Mouse (Mus musculus): Measurements from ENCODE around the gene Hoxa9. TPM values are rescaled to one million over a fixed set of nuclear protein-coding genes. Genes with fewer than 3 reads are reported as not detected.

Gene Hoxa9
- polyA plus RNA-seq, 1 experiment from 2014 or later = 77.4 TPM

DNA sequence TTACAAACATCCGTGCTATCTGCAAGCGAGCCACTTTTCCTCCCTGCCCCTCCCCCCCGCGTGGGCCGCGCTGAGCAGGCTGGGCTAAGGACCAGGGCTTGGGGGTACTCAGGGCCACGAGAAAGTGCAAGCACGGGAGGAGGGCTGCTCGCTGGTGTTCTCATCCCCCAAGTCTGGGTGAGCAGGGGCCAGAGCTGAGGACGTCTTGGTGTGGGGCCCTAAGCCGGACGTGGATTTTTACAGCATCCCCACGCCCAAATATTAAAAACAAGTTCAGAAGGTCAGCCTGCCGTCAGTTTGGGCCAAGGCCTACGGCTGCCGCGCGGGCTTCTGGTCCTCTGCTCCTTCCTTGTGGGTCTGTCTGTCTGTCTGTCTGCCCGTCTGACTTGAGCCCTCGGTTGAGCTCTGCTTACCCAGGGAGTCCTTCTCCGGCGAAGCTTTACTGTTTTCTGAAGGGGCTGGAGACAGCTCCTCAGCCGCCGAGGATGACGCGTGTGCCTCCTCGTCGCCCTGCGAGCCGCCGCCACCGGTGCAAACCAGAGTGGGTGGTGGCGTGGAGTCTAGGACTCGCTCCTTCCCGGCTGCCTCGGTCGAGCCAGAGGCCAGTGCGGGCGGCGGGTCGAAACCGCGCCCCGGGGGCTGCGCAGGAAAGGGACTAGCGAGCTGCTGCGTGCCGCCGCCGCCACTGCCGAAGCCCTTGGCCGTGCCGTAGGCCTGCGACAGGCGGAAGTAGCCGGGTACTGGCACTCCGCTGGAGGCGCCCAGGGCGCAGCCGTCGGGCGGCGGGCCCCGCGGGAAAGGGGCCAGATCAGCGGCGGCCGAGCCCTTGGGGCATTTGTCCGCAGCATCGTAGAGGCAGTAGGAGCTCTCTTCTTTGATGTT is 2.9 kb upstream of the Hoxa9 start:
- under 1% methylated on average over 70 of the region's 70 CpGs for WGBS
- peak overlapping the region; percentile 100 for H3K9ac ChIP-seq (replicated peaks)
- ATAC-seq (ENCODE audit: insufficient number of reproducible peaks, insufficient read depth, low FRiP score, low TSS enrichment, low read depth) = no peak
- H3K4me1 ChIP-seq (replicated peaks) = peaks cover 24% of the 10 kb centered on the region
- peak overlapping the region; percentile 99 for H3K4me3 ChIP-seq (replicated peaks)
- H3K27ac ChIP-seq = peak overlapping the region; percentile 100
- peak overlapping the region; percentile 96 for H3K4me2 ChIP-seq
- peaks cover 3% of the 10 kb centered on the region; the same call in 1 of the 2 replicates for H3K27me3 ChIP-seq
- H3K36me3 ChIP-seq = peaks cover 57% of the 10 kb centered on the region
- H3K9me3 ChIP-seq = no peaks in the 10 kb centered on the region

GRCm38 (mm10) chr6:52232984-52233545 is 2.2 kb upstream of the Hoxa9 start:
- peak overlapping the region; percentile 99 for H3K4me3 ChIP-seq (replicated peaks)
- peak overlapping the region; percentile 100 for H3K27ac ChIP-seq
- H3K9ac ChIP-seq (replicated peaks) = peak overlapping the region; percentile 100
- H3K27me3 ChIP-seq = peaks cover 3% of the 10 kb centered on the region; the same call in 1 of the 2 replicates
- no peaks in the 10 kb centered on the region for H3K9me3 ChIP-seq
- under 1% methylated on average over 23 of the region's 23 CpGs for WGBS
- ATAC-seq (ENCODE audit: insufficient number of reproducible peaks, insufficient read depth, low FRiP score, low TSS enrichment, low read depth) = no peak
- peaks cover 24% of the 10 kb centered on the region for H3K4me1 ChIP-seq (replicated peaks)
- H3K4me2 ChIP-seq = peak overlapping the region; percentile 96
- H3K36me3 ChIP-seq = peaks cover 59% of the 10 kb centered on the region

DNA sequence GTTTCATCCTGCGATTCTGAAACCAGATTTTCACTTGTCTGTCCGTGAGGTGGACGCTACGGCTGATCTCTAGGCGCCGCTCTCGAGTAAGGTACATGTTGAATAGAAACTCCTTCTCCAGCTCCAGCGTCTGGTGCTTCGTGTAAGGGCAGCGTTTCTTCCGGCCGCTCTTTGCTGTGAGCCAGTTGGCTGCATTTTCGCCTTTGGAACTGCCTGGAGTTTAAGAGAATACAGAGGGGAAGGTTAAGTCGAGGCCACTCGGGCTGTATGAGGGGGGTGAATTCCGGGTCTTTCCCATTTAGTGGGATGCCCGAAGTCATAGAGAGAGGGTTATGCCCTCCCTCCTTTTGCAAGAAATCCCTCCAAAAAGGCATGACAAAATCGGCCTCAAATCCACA is 1.7 kb upstream of the Hoxa9 start:
- H3K36me3 ChIP-seq = peaks cover 59% of the 10 kb centered on the region
- peak overlapping the region; percentile 96 for H3K4me2 ChIP-seq
- H3K4me1 ChIP-seq (replicated peaks) = peaks cover 24% of the 10 kb centered on the region
- under 1% methylated on average over 18 of the region's 18 CpGs for WGBS
- peak overlapping the region; percentile 99 for H3K4me3 ChIP-seq (replicated peaks)
- peak overlapping the region; percentile 100 for H3K9ac ChIP-seq (replicated peaks)
- no peak for ATAC-seq (ENCODE audit: insufficient number of reproducible peaks, insufficient read depth, low FRiP score, low TSS enrichment, low read depth)
- peaks cover 3% of the 10 kb centered on the region; the same call in 1 of the 2 replicates for H3K27me3 ChIP-seq
- no peaks in the 10 kb centered on the region for H3K9me3 ChIP-seq
- H3K27ac ChIP-seq = peak overlapping the region; percentile 100

GRCm38 (mm10) chr6:52231885-52232567 is 1.1 kb upstream of the Hoxa9 start:
- Histone ChIP-seq H3K4me2 (peak overlapping the region; percentile 96), H3K9ac (replicated peaks) (peak overlapping the region; percentile 100), H3K27me3 (peaks cover 3% of the 10 kb centered on the region; the same call in 1 of the 2 replicates), H3K27ac (peak overlapping the region; percentile 100), H3K4me1 (replicated peaks) (peaks cover 23% of the 10 kb centered on the region), H3K9me3 (no peaks in the 10 kb centered on the region), H3K4me3 (replicated peaks) (peak overlapping the region; percentile 99), H3K36me3 (peaks cover 59% of the 10 kb centered on the region)
- whole genome bisulfite sequencing = 2% methylated on average over 18 of the region's 18 CpGs
- ATAC-seq (ENCODE audit: insufficient number of reproducible peaks, insufficient read depth, low FRiP score, low TSS enrichment, low read depth) = no peak

DNA sequence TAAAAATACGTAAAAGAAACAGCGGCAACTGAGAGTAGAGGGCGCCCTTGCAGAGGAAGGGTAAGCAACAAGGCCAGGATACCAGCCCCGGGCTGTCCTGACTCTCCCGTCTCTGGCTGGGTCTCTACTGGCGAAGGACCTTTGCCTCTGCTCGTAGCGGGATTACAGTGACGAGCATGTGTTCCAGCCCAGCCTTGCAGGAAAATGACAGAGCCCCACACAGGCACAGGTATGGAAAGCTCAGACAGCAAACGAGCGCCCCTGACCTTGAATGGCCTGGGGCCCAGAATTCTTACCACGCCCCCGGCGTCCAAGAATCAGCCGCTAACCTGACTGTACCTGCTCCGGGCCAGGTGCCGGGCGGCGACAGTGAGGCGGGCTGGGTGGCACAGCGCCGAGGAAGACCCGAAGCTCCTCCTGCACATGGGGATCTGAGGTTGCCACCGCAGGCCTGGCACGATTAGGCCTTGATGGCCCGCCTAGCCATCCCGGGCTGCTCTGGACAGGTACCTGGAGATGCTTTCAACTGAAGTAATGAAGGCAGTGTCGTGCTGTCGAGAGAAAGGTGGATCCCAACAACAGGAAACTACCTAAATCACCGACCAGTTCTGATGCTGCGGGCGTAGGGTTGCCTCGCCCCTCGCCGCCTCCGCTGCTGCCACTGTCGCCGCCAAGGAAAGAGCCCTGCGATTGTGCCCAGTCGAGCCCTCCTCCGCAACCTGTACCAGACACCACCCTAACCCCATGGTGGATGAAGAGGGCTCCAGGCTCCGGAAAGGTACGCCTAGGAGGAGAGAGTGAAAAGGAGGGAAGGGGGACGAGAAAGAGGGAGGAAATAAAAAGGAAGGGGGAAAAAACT is 1.1 kb downstream of the Hoxa9 start:
- peak overlapping the region; percentile 100 for H3K27ac ChIP-seq
- H3K9ac ChIP-seq (replicated peaks) = peak overlapping the region; percentile 100
- H3K36me3 ChIP-seq = peaks cover 53% of the 10 kb centered on the region
- no peaks in the 10 kb centered on the region for H3K9me3 ChIP-seq
- no peaks in the 10 kb centered on the region for H3K27me3 ChIP-seq
- H3K4me3 ChIP-seq (replicated peaks) = peak overlapping the region; percentile 78
- under 1% methylated on average over 44 of the region's 44 CpGs for WGBS
- H3K4me2 ChIP-seq = peak overlapping the region; percentile 96
- no peak for ATAC-seq (ENCODE audit: insufficient number of reproducible peaks, insufficient read depth, low FRiP score, low TSS enrichment, low read depth)
- peaks cover 7% of the 10 kb centered on the region; the same call in 1 of the 2 replicates for H3K4me1 ChIP-seq (replicated peaks)

GRCm38 (mm10) chr6:52228475-52229465 is 2.1 kb downstream of the Hoxa9 start:
- Histone ChIP-seq H3K4me3 (replicated peaks) (peak overlapping the region; percentile 78), H3K9me3 (no peaks in the 10 kb centered on the region), H3K27me3 (no peaks in the 10 kb centered on the region), H3K27ac (peak overlapping the region; percentile 100), H3K9ac (replicated peaks) (peak overlapping the region; percentile 100), H3K36me3 (peaks cover 53% of the 10 kb centered on the region), H3K4me1 (replicated peaks) (peaks cover 7% of the 10 kb centered on the region; the same call in 1 of the 2 replicates), H3K4me2 (peak overlapping the region; percentile 96)
- WGBS = under 1% methylated on average over 38 of the region's 38 CpGs
- no peak for ATAC-seq (ENCODE audit: insufficient number of reproducible peaks, insufficient read depth, low FRiP score, low TSS enrichment, low read depth)

GRCm38 (mm10) chr6:52227470-52228222 is 3.2 kb downstream of the Hoxa9 start:
- peak overlapping the region; percentile 96 for H3K4me2 ChIP-seq
- H3K9ac ChIP-seq (replicated peaks) = peak overlapping the region; percentile 100
- no peak for ATAC-seq (ENCODE audit: insufficient number of reproducible peaks, insufficient read depth, low FRiP score, low TSS enrichment, low read depth)
- peak overlapping the region; percentile 89 for H3K4me3 ChIP-seq (replicated peaks)
- peaks cover 44% of the 10 kb centered on the region for H3K36me3 ChIP-seq
- 2% methylated on average over 11 of the region's 11 CpGs for WGBS
- no peaks in the 10 kb centered on the region for H3K27me3 ChIP-seq
- peak overlapping the region; percentile 99 for H3K27ac ChIP-seq
- H3K9me3 ChIP-seq = no peaks in the 10 kb centered on the region
- H3K4me1 ChIP-seq (replicated peaks) = peaks cover 7% of the 10 kb centered on the region; the same call in 1 of the 2 replicates

GRCm38 (mm10) chr6:52226569-52227257 is 4.2 kb downstream of the Hoxa9 start:
- Histone ChIP-seq H3K27me3 (no peaks in the 10 kb centered on the region), H3K9ac (replicated peaks) (peak overlapping the region; percentile 100), H3K36me3 (peaks cover 34% of the 10 kb centered on the region), H3K4me1 (replicated peaks) (peaks cover 7% of the 10 kb centered on the region), H3K27ac (peak overlapping the region; percentile 99), H3K4me3 (replicated peaks) (peak overlapping the region; percentile 89), H3K4me2 (peak overlapping the region; percentile 96), H3K9me3 (no peaks in the 10 kb centered on the region)
- under 1% methylated on average over 26 of the region's 26 CpGs for WGBS
- peak; percentile 27 for ATAC-seq (ENCODE audit: insufficient number of reproducible peaks, insufficient read depth, low FRiP score, low TSS enrichment, low read depth)

All from limb, embryonic 12.5 days (tissue).